Mouse (Mus musculus): ENCODE results near the gene Kcnk13. TPM values are rescaled to one million over a fixed set of nuclear protein-coding genes. Genes with fewer than 3 reads are reported as not detected.

The Kcnk13 gene
- polyA plus RNA-seq, 1 experiment, result 0.38 TPM

DNA sequence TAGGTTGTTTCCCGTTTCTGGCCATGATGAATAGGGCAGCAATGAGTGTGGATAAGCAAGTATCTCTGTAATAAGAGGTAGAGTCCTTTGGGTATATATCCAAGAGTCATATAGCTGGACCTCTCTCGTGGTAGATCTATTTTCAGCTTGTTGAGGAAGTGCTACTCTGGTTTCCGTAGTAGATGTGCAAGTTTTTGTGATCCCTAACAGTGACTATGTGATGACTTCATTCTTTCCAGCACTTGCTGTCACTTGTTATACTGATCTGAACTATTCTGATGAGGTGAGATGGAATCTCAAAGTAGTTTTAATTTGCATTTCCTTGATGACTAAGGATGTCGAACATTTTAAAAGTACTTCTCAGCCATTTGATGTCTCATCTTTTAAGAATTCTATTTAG is 15.2 kb downstream of the Kcnk13 start:
- H3K36me3 ChIP-seq (ENCODE audit: control insufficient read depth, insufficient read depth, low read length), result no peaks in the 10 kb centered on the region
- no peak overlapping the region for H3K27ac ChIP-seq (ENCODE audit: insufficient read depth, low read depth, low read length)
- TF ChIP-seq CTCF (IDR thresholded peaks at IDR 0.05; ENCODE audit: extremely low read depth, insufficient read length, insufficient replicate concordance, low read depth, low read length) (no peak), POLR2A (IDR thresholded peaks at IDR 0.05; ENCODE audit: low read depth, low read length) (no peak)
- 70% methylated on average over 4 of the region's 4 CpGs for WGBS
- H3K4me1 ChIP-seq (ENCODE audit: control insufficient read depth, insufficient read depth, insufficient read length, low read length), result no peaks in the 10 kb centered on the region
- H3K27me3 ChIP-seq (ENCODE audit: control insufficient read depth, insufficient read depth, low read length), result no peaks in the 10 kb centered on the region
- no peak overlapping the region for H3K4me3 ChIP-seq (ENCODE audit: low read depth, low read length)

DNA sequence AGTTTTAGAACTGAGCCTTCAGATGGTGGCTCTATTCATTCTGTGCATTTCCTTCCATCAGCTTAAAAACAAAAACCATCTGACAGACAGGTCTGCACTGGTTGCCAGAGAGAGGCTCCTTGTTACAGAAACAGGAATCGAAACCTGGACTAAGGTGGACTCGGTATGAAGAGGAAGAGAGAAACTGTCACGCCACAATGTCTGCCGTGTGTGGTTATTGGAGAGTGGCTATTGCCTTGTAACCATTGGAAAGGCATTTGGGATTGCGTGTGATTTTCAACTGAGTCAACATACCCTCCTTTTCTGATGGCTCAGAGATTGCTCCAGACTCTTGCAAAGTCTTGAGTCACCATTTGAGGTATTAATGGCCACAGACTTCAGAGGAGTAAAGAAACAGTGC is 22.5 kb downstream of the Kcnk13 start:
- 86% methylated on average over 5 of the region's 5 CpGs for WGBS
- no peak for TF ChIP-seq CTCF (IDR thresholded peaks at IDR 0.05; ENCODE audit: extremely low read depth, insufficient read length, insufficient replicate concordance, low read depth, low read length)
- TF ChIP-seq POLR2A (IDR thresholded peaks at IDR 0.05; ENCODE audit: low read depth, low read length), result no peak
- Histone ChIP-seq H3K36me3 (ENCODE audit: control insufficient read depth, insufficient read depth, low read length) (no peaks in the 10 kb centered on the region), H3K27ac (ENCODE audit: insufficient read depth, low read depth, low read length) (no peak overlapping the region), H3K27me3 (ENCODE audit: control insufficient read depth, insufficient read depth, low read length) (no peaks in the 10 kb centered on the region), H3K4me1 (ENCODE audit: control insufficient read depth, insufficient read depth, insufficient read length, low read length) (no peaks in the 10 kb centered on the region), H3K4me3 (ENCODE audit: low read depth, low read length) (no peak overlapping the region)

GRCm38 (mm10) chr12:99988144-99988543 is 23.8 kb downstream of the Kcnk13 start:
- Histone ChIP-seq H3K4me1 (ENCODE audit: control insufficient read depth, insufficient read depth, insufficient read length, low read length) (no peaks in the 10 kb centered on the region), H3K4me3 (ENCODE audit: low read depth, low read length) (no peak overlapping the region), H3K36me3 (ENCODE audit: control insufficient read depth, insufficient read depth, low read length) (no peaks in the 10 kb centered on the region), H3K27ac (ENCODE audit: insufficient read depth, low read depth, low read length) (no peak overlapping the region), H3K27me3 (ENCODE audit: control insufficient read depth, insufficient read depth, low read length) (no peaks in the 10 kb centered on the region)
- TF ChIP-seq POLR2A (IDR thresholded peaks at IDR 0.05; ENCODE audit: low read depth, low read length) (no peak), CTCF (IDR thresholded peaks at IDR 0.05; ENCODE audit: extremely low read depth, insufficient read length, insufficient replicate concordance, low read depth, low read length) (no peak)
- WGBS, result 61% methylated on average over 2 of the region's 2 CpGs

DNA sequence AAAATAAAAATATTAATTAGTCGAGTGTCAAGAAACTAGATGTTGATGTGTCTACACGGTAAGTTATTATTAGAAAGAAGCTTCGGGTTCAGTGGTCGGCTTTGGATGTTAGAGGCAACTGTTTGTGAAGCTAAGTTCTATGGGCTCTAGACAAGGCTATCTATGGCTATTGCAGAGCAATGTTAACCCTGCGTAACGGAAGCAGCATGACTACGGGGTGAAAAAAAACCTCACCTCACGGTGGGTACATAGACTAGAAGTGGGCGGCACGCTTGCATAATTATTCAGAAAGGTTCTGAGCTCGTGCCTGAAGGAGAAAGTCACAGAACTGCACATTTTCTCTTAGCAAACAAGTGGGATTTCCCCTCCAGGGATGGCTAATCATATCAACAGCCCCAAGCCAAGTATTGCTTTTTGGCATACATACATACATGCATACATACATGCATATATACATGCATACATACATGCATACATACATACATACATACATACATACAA is 28.1 kb downstream of the Kcnk13 start:
- WGBS, result 89% methylated on average over 11 of the region's 11 CpGs
- Histone ChIP-seq H3K4me3 (ENCODE audit: low read depth, low read length) (no peak overlapping the region), H3K27me3 (ENCODE audit: control insufficient read depth, insufficient read depth, low read length) (no peaks in the 10 kb centered on the region), H3K4me1 (ENCODE audit: control insufficient read depth, insufficient read depth, insufficient read length, low read length) (no peaks in the 10 kb centered on the region), H3K27ac (ENCODE audit: insufficient read depth, low read depth, low read length) (no peak overlapping the region), H3K36me3 (ENCODE audit: control insufficient read depth, insufficient read depth, low read length) (no peaks in the 10 kb centered on the region)
- TF ChIP-seq CTCF (IDR thresholded peaks at IDR 0.05; ENCODE audit: extremely low read depth, insufficient read length, insufficient replicate concordance, low read depth, low read length), result no peak
- TF ChIP-seq POLR2A (IDR thresholded peaks at IDR 0.05; ENCODE audit: low read depth, low read length), result no peak

DNA sequence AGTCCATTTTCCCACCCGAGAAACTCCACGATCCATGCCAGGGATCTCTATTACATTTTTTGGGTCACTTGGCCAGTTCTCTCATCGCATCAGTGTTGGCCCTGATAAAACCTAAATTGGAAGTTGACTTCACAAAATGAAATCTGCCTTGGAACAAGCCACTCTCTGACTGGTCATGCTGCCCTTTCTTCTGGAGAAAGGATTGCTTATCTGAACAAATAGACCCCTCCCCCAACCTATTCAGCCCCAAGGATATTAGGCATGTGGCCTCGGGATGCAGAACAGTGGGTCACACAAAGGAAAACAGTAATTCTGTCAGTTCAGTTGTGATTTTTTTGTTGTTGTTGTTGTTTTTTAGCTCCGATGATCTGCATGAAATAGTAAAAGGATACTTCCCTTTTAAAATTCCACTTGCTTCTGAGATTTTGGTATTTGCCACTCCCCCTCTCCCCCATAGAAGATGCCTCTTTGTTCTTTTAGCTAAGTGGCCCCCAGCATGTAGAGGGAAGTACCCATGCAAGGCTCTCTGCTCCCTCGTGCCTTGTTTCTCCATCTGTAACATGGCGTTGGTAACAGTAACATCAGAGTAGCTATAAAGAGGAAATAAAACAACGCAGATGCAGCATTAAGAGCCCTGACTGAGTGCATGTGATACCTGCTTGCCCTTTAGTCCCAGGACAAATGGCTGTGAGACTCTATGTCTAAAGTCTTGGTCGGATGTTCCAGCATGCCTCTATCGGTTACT is 29.0 kb downstream of the Kcnk13 start:
- Histone ChIP-seq H3K4me1 (ENCODE audit: control insufficient read depth, insufficient read depth, insufficient read length, low read length) (no peaks in the 10 kb centered on the region), H3K4me3 (ENCODE audit: low read depth, low read length) (no peak overlapping the region), H3K27ac (ENCODE audit: insufficient read depth, low read depth, low read length) (no peak overlapping the region), H3K27me3 (ENCODE audit: control insufficient read depth, insufficient read depth, low read length) (no peaks in the 10 kb centered on the region), H3K36me3 (ENCODE audit: control insufficient read depth, insufficient read depth, low read length) (no peaks in the 10 kb centered on the region)
- TF ChIP-seq POLR2A (IDR thresholded peaks at IDR 0.05; ENCODE audit: low read depth, low read length) (no peak), CTCF (IDR thresholded peaks at IDR 0.05; ENCODE audit: extremely low read depth, insufficient read length, insufficient replicate concordance, low read depth, low read length) (no peak)
- WGBS, result 70% methylated on average over 10 of the region's 10 CpGs

DNA sequence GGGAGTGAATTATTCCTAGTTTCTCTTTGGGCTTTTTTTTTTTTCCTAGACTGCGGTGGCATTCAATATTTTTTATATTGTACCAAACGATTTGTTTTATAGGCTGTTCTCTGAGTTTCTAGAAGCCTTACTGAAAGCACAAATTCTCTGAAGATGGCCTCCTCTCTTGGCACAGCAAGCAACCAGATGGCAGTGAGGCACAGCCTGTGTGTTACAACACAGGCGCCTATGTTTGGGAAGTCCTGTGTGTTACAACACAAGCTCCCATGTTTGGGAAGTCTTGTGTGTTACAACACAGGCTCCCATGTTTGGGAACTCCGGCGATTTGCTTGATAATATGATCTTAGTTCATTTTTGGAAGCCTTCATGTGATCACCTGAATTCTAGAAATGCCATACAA is 31.7 kb downstream of the Kcnk13 start:
- no peak overlapping the region for H3K4me3 ChIP-seq (ENCODE audit: low read depth, low read length)
- H3K4me1 ChIP-seq (ENCODE audit: control insufficient read depth, insufficient read depth, insufficient read length, low read length), result no peaks in the 10 kb centered on the region
- TF ChIP-seq CTCF (IDR thresholded peaks at IDR 0.05; ENCODE audit: extremely low read depth, insufficient read length, insufficient replicate concordance, low read depth, low read length) (no peak), POLR2A (IDR thresholded peaks at IDR 0.05; ENCODE audit: low read depth, low read length) (no peak)
- no peak overlapping the region for H3K27ac ChIP-seq (ENCODE audit: insufficient read depth, low read depth, low read length)
- H3K36me3 ChIP-seq (ENCODE audit: control insufficient read depth, insufficient read depth, low read length), result no peaks in the 10 kb centered on the region
- WGBS, result 89% methylated on average over 5 of the region's 5 CpGs
- H3K27me3 ChIP-seq (ENCODE audit: control insufficient read depth, insufficient read depth, low read length), result no peaks in the 10 kb centered on the region

DNA sequence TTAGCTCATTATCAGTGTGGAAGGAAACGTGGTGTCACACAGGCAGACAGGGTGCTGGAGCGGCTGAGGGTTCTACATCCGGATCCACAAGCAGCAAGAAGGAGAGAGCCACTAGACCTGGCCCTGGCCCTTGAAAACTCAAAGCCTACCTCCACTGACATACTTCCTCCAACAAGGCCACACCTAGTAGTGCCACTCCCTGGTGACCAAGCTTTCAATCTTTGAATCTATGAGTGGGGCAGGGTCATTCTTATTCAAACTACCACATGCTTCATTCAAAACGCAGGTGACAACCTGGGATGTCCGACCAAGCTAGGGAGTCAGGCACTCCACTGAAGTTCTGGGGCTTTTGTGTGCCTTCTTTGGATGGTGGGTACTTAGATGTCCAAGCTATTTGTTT is 35.4 kb downstream of the Kcnk13 start:
- Histone ChIP-seq H3K4me1 (ENCODE audit: control insufficient read depth, insufficient read depth, insufficient read length, low read length) (no peaks in the 10 kb centered on the region), H3K4me3 (ENCODE audit: low read depth, low read length) (no peak overlapping the region), H3K27me3 (ENCODE audit: control insufficient read depth, insufficient read depth, low read length) (no peaks in the 10 kb centered on the region), H3K36me3 (ENCODE audit: control insufficient read depth, insufficient read depth, low read length) (no peaks in the 10 kb centered on the region), H3K27ac (ENCODE audit: insufficient read depth, low read depth, low read length) (no peak overlapping the region)
- WGBS, result 75% methylated on average over 5 of the region's 5 CpGs
- no peak for TF ChIP-seq POLR2A (IDR thresholded peaks at IDR 0.05; ENCODE audit: low read depth, low read length)

Measured in small intestine, adult 2 months (tissue).